Mouse (Mus musculus): ENCODE results near the gene Rpl39l. TPM values are rescaled to one million over a fixed set of nuclear protein-coding genes. Genes with fewer than 3 reads are reported as not detected.

Gene Rpl39l
- 0.40 and 0.57 TPM in 2 replicates for polyA plus RNA-seq (2012; rRNA removed)

GRCm38 (mm10) chr16:10170005-10170404, at the start of gene Rpl39l:
Gene Rpl39l, plus strand, starts transcription at chr16:10170226.

GRCm38 (mm10) chr16:10192679-10193506, 22.9 kb downstream of the Rpl39l start, which contains the start of gene Atf7ip2:
Gene Atf7ip2, plus strand, starts transcription at chr16:10192712.

Other genes with a start within 250 kb of the Rpl39l start
- gene Grin2a, start 174.7 kb upstream of the Rpl39l start, polyA plus RNA-seq (2012; rRNA removed) = 1.9 and 2.3 TPM in 2 replicates
- gene Atf7ip2, start 22.5 kb downstream of the Rpl39l start, polyA plus RNA-seq (2012; rRNA removed) = 0.17 and 0.21 TPM in 2 replicates
- gene Emp2, start 143.7 kb downstream of the Rpl39l start, polyA plus RNA-seq (2012; rRNA removed) = 16.9 and 19.2 TPM in 2 replicates
- 9.8 and 11.5 TPM in 2 replicates for gene Tekt5, start 225.3 kb downstream of the Rpl39l start, polyA plus RNA-seq (2012; rRNA removed)
- gene Nubp1, start 241.7 kb downstream of the Rpl39l start, polyA plus RNA-seq (2012; rRNA removed) = 38.0 and 40.0 TPM in 2 replicates

Measured in central nervous system, embryonic 18 days (tissue).